In genomic region chrX:99403521-99404149, GRCm38 (mm10) we compare ENCODE assay signal across 11 mouse cellular contexts.
DNase-seq lines count a peak whose midpoint lies in the region; ATAC-seq and TF ChIP-seq lines count a peak whose summit lies in the region.
"Had no signal": no experiment of that assay in that cellular context is flagged by ENCODE, and none has a peak within 500 bp of the region (broad histone marks: within the 10 kb centered on the region; RNA-seq: fewer than 3 reads in every experiment).

No protein-coding gene starts in this region.

- no peak for DNase-seq in forebrain, embryonic 10.5 days (ENCODE audit: extremely low spot score, low spot score)
- no peak for DNase-seq in hindbrain, embryonic 10.5 days (ENCODE audit: low spot score)
- DNase-seq in hindbrain, embryonic 11.5 days (ENCODE audit: low spot score): no peak
- no peak for DNase-seq in lung, postnatal 0 days (ENCODE audit: low spot score)
- DNase-seq in lung, postnatal 36 days: no peak
- DNase-seq in embryonic facial prominence, embryonic 14.5 days (ENCODE audit: low spot score): peak; percentile 60
- DNase-seq in right cerebral cortex, postnatal 25 days: no peak

- ATAC-seq in forebrain, embryonic 16.5 days: no peak
- ATAC-seq in hindbrain, embryonic 11.5 days (ENCODE audit: low FRiP score): no peak
- ATAC-seq in lung, postnatal 0 days: peak; percentile 32
- peak; percentile 74 for ATAC-seq in embryonic facial prominence, embryonic 14.5 days (ENCODE audit: low read depth)
- ATAC-seq: intestine, embryonic 15.5 days; Patski had no signal

- H3K27ac ChIP-seq in forebrain, embryonic 10.5 days: peak overlapping the region; percentile 51; the same call in 1 of the 2 replicates
- H3K27ac ChIP-seq in forebrain, embryonic 16.5 days (ENCODE audit: low read length): no peak overlapping the region
- peak overlapping the region; percentile 45; the same call in 1 of the 2 replicates for H3K27ac ChIP-seq in hindbrain, embryonic 10.5 days
- no peak overlapping the region for H3K27ac ChIP-seq in hindbrain, embryonic 11.5 days (ENCODE audit: low read depth, low read length)
- H3K27ac ChIP-seq in lung, postnatal 0 days (ENCODE audit: low read length): no peak overlapping the region
- peak overlapping the region; percentile 65 for H3K27ac ChIP-seq in embryonic facial prominence, embryonic 14.5 days (replicated peaks; ENCODE audit: low read depth, low read length)
- H3K27ac ChIP-seq: intestine, embryonic 15.5 days; neural tube, embryonic 15.5 days had no signal

- H3K27me3 ChIP-seq in forebrain, embryonic 10.5 days (ENCODE audit: poor library complexity, severe bottlenecking): peaks cover 98% of the 10 kb centered on the region
- H3K27me3 ChIP-seq in forebrain, embryonic 16.5 days (replicated peaks; ENCODE audit: control insufficient read depth, insufficient read depth, low read length): peaks cover 3% of the 10 kb centered on the region; the same call in 1 of the 2 replicates
- H3K27me3 ChIP-seq in hindbrain, embryonic 10.5 days (ENCODE audit: insufficient read depth, poor library complexity, severe bottlenecking): peaks cover 91% of the 10 kb centered on the region
- H3K27me3 ChIP-seq in hindbrain, embryonic 11.5 days (ENCODE audit: control insufficient read depth, insufficient read depth, low read length): peaks cover 8% of the 10 kb centered on the region
- no peaks in the 10 kb centered on the region for H3K27me3 ChIP-seq in lung, postnatal 0 days (replicated peaks; ENCODE audit: insufficient read depth, low read length)
- H3K27me3 ChIP-seq in embryonic facial prominence, embryonic 14.5 days (replicated peaks; ENCODE audit: control insufficient read depth, insufficient read depth, low read length): 0 out of 2 replicates have a peak, but pooled peaks cover 6% of the 10 kb centered on the region

- H3K36me3 ChIP-seq in forebrain, embryonic 10.5 days (replicated peaks): no peaks in the 10 kb centered on the region
- H3K36me3 ChIP-seq in forebrain, embryonic 16.5 days (ENCODE audit: control insufficient read depth, insufficient read depth): no peaks in the 10 kb centered on the region
- H3K36me3 ChIP-seq in hindbrain, embryonic 10.5 days: no peaks in the 10 kb centered on the region
- no peaks in the 10 kb centered on the region for H3K36me3 ChIP-seq in hindbrain, embryonic 11.5 days (ENCODE audit: control insufficient read depth, insufficient read depth, low read length)
- H3K36me3 ChIP-seq in lung, postnatal 0 days (ENCODE audit: insufficient read depth, low read length): no peaks in the 10 kb centered on the region
- H3K36me3 ChIP-seq in embryonic facial prominence, embryonic 14.5 days (ENCODE audit: control insufficient read depth, insufficient read depth, low read length): no peaks in the 10 kb centered on the region
- H3K36me3 ChIP-seq: intestine, embryonic 15.5 days; neural tube, embryonic 15.5 days had no signal

- H3K4me1 ChIP-seq in forebrain, embryonic 10.5 days: peaks cover 34% of the 10 kb centered on the region
- 0 out of 2 replicates have a peak, but pooled peaks cover 2% of the 10 kb centered on the region for H3K4me1 ChIP-seq in forebrain, embryonic 16.5 days (replicated peaks; ENCODE audit: control insufficient read depth, insufficient read depth, low read length)
- H3K4me1 ChIP-seq in hindbrain, embryonic 10.5 days (replicated peaks): peaks cover 14% of the 10 kb centered on the region
- H3K4me1 ChIP-seq in hindbrain, embryonic 11.5 days (replicated peaks; ENCODE audit: control insufficient read depth, insufficient read depth, low read length): no peaks in the 10 kb centered on the region
- no peaks in the 10 kb centered on the region for H3K4me1 ChIP-seq in lung, postnatal 0 days (ENCODE audit: insufficient read depth, low read depth, low read length)
- H3K4me1 ChIP-seq in embryonic facial prominence, embryonic 14.5 days (ENCODE audit: control insufficient read depth, insufficient read depth, low read length): peaks cover 8% of the 10 kb centered on the region; the same call in 1 of the 2 replicates
- H3K4me1 ChIP-seq: intestine, embryonic 15.5 days; neural tube, embryonic 15.5 days had no signal

- no peak overlapping the region for H3K4me2 ChIP-seq in forebrain, embryonic 16.5 days (ENCODE audit: low read length)
- H3K4me2 ChIP-seq in hindbrain, embryonic 11.5 days (replicated peaks; ENCODE audit: low read depth, low read length): no peak overlapping the region
- H3K4me2 ChIP-seq in lung, postnatal 0 days (replicated peaks; ENCODE audit: low read depth, low read length): no peak overlapping the region
- no peak overlapping the region for H3K4me2 ChIP-seq in embryonic facial prominence, embryonic 14.5 days (ENCODE audit: low read depth, low read length)
- H3K4me2 ChIP-seq: intestine, embryonic 15.5 days; neural tube, embryonic 15.5 days had no signal

- WGBS in forebrain, embryonic 10.5 days: 65% methylated on average over 6 of the region's 6 CpGs
- WGBS in forebrain, embryonic 16.5 days: 52% methylated on average over 6 of the region's 6 CpGs
- 56% methylated on average over 6 of the region's 6 CpGs for WGBS in hindbrain, embryonic 10.5 days
- 72% methylated on average over 6 of the region's 6 CpGs for WGBS in hindbrain, embryonic 11.5 days
- WGBS in lung, postnatal 0 days: 64% methylated on average over 6 of the region's 6 CpGs
- WGBS in embryonic facial prominence, embryonic 14.5 days: 39% methylated on average over 6 of the region's 6 CpGs

- TF ChIP-seq CTCF in lung, postnatal 0 days (IDR thresholded peaks at IDR 0.05): no peak

- no peaks in the 10 kb centered on the region for H3K9me3 ChIP-seq in forebrain, embryonic 10.5 days
- H3K9me3 ChIP-seq in forebrain, embryonic 16.5 days (ENCODE audit: control insufficient read depth, low read length): no peaks in the 10 kb centered on the region
- no peaks in the 10 kb centered on the region for H3K9me3 ChIP-seq in hindbrain, embryonic 10.5 days
- H3K9me3 ChIP-seq in hindbrain, embryonic 11.5 days (ENCODE audit: control insufficient read depth, low read length): no peaks in the 10 kb centered on the region
- H3K9me3 ChIP-seq in lung, postnatal 0 days (ENCODE audit: low read length): no peaks in the 10 kb centered on the region
- H3K9me3 ChIP-seq in embryonic facial prominence, embryonic 14.5 days (ENCODE audit: control insufficient read depth, low read length): no peaks in the 10 kb centered on the region
- H3K9me3 ChIP-seq: intestine, embryonic 15.5 days; neural tube, embryonic 15.5 days had no signal

- no peak overlapping the region for H3K9ac ChIP-seq in forebrain, embryonic 16.5 days (replicated peaks; ENCODE audit: low read depth, low read length)
- H3K9ac ChIP-seq in hindbrain, embryonic 11.5 days (ENCODE audit: low read depth, low read length): no peak overlapping the region
- H3K9ac ChIP-seq in lung, postnatal 0 days (replicated peaks; ENCODE audit: low read depth): no peak overlapping the region
- no peak overlapping the region for H3K9ac ChIP-seq in embryonic facial prominence, embryonic 14.5 days (ENCODE audit: low read depth, low read length)
- H3K9ac ChIP-seq: intestine, embryonic 15.5 days; neural tube, embryonic 15.5 days had no signal

- no peak for TF ChIP-seq EP300 in lung, postnatal 0 days (IDR thresholded peaks at IDR 0.05)

- H3K4me3 ChIP-seq in forebrain, embryonic 10.5 days: no peak overlapping the region
- H3K4me3 ChIP-seq in forebrain, embryonic 16.5 days (replicated peaks; ENCODE audit: low read length): no peak overlapping the region
- H3K4me3 ChIP-seq in hindbrain, embryonic 10.5 days: no peak overlapping the region
- no peak overlapping the region for H3K4me3 ChIP-seq in hindbrain, embryonic 11.5 days (ENCODE audit: low read depth, low read length)
- H3K4me3 ChIP-seq in lung, postnatal 0 days (ENCODE audit: low read depth, low read length): no peak overlapping the region
- H3K4me3 ChIP-seq in embryonic facial prominence, embryonic 14.5 days (ENCODE audit: low read depth, low read length): no peak overlapping the region
- H3K4me3 ChIP-seq: intestine, embryonic 15.5 days; neural tube, embryonic 15.5 days had no signal

Comparison
In these comparisons a context has a peak if more than half of its experiments do, and no peak if none do; other contexts are left out.
1. H3K27ac ChIP-seq: peak in forebrain, embryonic 10.5 days (single experiment), hindbrain, embryonic 10.5 days (single experiment) and embryonic facial prominence, embryonic 14.5 days (single experiment); none in forebrain, embryonic 16.5 days (single experiment), hindbrain, embryonic 11.5 days (single experiment) and lung, postnatal 0 days (single experiment).
2. ATAC-seq: peak in lung, postnatal 0 days (single experiment) and embryonic facial prominence, embryonic 14.5 days (single experiment); none in forebrain, embryonic 16.5 days (single experiment) and hindbrain, embryonic 11.5 days (single experiment).